Mouse (Mus musculus): ENCODE measurements around the gene Gm2075. TPM values are rescaled to one million over a fixed set of nuclear protein-coding genes. Genes with fewer than 3 reads are reported as not detected.
"Not testable (repeated sequence)": the region's sequence is repeated elsewhere in the genome, so short reads cannot be mapped to it uniquely, and the experiment has no call there.

The Gm2075 gene
- not detected for total RNA-seq (2021)

DNA sequence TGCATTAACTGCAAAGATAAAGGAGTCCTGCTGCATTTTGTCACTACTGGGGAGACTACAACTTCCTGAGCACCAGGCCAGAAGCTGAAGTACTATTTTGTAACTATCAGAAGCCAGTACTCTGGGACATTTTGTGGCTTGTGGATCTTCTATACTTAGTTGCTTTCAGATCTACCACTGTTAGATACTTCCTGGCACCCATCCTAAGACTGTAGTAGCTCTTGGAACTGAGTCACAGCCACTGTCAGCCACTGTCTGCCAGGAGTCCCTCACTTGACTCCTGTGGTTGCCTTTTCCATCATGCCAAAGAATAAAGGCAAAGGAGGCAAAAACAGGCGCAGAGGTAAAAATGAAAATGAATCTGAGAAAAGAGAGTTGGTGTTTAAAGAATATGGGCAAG lies at the start of gene Gm2075:
Gene Gm2075, plus strand, starts transcription at position 301 of the 400 bp plus-strand sequence.
- intact Hi-C loops (cut with DNase I); DNase-seq (ENCODE audit: low spot score in 2 of 2): not testable (repeated sequence)

DNA sequence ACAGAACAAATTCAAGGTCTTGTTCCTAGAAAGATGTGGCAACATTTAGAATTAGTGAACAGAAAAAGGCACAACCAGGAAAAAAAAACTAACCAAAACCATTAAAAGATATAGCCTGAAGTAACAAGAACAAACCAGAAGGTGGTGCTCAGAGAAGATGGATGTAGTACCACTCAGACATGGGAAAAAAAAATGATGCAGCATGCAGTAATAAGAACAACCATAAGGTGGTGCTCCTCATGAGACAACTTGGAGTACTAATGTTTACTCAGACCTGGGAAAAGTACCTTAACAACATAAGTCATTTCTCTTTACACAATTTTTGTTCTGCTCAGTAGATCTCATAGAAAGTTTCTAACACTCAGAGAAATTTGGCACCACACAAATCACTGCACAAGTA lies 27.6 kb upstream of the Gm2075 start:
- intact Hi-C loops (cut with DNase I); DNase-seq (ENCODE audit: low spot score in 2 of 2): not testable (repeated sequence)

DNA sequence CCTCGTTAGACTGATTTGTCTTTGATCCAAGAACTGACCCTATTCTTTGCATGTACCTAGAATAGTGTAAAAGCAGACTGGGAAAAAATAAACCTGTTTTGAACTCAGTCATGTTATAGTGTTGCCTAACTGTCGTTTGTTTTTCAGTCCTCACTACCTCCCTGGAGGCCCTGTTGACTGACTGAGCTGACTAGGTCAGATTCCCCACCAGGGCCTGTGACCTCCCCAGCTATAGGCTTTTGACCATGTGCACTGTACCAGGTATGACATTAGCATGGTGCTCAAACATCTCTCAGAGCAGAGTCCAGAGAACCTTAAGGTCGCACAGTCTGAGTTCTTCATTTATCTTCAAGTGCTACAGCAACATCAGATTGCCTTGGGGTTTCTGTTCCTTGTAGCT lies 7.5 kb upstream of the Gm2075 start:
- intact Hi-C loops (cut with DNase I); DNase-seq (ENCODE audit: low spot score in 2 of 2): not testable (repeated sequence)

DNA sequence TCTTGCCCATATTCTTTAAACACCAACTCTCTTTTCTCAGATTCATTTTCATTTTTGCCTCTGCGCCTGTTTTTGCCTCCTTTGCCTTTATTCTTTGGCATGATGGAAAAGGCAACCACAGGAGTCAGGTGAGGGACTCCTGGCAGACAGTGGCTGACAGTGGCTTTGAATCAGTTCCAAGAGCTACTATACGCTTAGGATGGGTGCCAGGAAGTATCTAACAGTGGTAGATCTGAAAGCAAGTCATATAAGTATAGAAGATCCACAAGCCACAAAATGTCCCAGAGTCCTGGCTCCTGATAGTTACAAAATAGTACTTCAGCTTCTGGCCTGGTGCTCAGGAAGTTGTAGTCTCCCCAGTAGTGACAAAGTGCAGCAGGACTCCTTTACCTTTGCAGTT lies 7.0 kb downstream of the Gm2075 start, which contains the start of gene Gm6803:
Gene Gm6803, minus strand, starts transcription at position 101 of the 400 bp plus-strand sequence.
- intact Hi-C loops (cut with DNase I); DNase-seq (ENCODE audit: low spot score in 2 of 2): not testable (repeated sequence)

DNA sequence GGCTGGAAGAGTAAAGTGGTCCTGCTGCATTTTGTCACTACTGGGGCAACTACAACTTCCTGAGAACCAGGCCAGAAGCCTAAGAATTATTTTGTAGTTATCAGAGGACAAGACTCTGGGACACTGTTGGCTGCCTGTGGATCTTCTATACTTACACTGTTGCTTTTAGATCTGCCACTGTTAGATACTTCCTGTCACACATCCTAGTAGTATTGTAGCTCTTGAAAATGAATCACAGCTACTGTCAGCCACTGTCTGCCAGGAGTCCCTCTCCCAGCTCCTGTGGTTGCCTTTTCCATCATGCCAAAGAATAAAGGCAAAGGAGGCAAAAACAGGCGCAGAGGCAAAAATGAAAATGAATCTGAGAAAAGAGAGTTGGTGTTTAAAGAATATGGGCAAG lies 15.1 kb downstream of the Gm2075 start, which contains the start of gene Gm2056:
Gene Gm2056, plus strand, starts transcription at position 301 of the 400 bp plus-strand sequence.
- DNase-seq (ENCODE audit: low spot score in 2 of 2); intact Hi-C loops (cut with DNase I): not testable (repeated sequence)

DNA sequence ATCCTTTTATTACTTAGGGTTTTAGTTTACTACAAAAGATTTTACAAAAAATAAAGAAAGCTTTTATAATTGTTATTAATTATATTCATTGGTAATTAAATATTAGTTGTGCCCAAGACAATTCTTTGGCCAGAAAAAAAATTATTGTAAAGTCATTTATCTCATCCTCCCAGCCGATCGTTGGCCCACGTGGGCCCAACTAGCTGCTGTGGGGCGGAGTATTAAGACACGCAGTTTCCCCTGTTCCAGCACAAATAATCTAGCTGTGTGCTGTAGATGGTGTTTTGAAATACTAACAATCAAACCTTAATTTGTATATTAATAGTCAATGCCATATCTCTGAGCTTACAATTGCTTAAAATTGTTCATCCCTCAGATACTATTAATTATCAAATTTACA lies 20.6 kb downstream of the Gm2075 start:
- DNase-seq (ENCODE audit: low spot score in 2 of 2); intact Hi-C loops (cut with DNase I): not testable (repeated sequence)

DNA sequence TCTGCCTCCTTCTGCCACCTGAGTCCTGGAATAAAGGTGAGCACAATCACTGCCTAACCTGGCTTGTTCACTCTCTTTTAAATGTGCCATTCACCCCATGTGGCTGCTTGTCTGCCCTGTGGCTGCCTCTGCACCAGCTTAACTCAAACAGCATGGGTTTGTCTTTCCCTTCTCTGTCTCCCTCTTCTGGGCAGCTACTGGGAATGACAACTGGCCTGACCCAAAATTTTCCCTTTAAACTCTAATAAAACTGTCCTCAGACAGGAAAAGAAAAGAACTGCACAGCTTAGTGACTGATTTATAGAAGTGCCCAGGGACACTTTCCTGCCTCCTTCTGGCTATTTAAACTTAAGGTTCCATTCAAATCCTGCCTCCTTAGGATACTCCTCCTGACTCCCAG lies 27.4 kb downstream of the Gm2075 start:
- DNase-seq (ENCODE audit: low spot score in 2 of 2); intact Hi-C loops (cut with DNase I): not testable (repeated sequence)

DNA sequence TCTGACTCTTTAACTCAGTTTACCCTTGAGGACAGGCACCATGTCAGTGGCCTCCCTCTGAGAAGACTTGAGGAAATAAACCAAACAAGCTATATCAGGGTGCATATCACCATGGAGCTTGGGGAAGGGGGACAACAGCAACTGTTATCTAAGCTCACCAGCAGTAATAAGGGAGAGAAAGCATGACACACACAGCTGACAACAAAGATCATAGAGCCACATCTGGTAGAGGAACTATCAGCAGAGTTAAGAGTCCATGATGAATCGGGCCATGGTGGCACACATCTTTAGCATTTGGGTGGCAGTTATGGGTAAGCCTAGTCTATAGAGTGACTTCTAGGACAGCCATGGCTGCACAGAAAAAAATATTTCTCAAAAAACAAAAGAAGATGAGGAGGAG lies 28.1 kb downstream of the Gm2075 start:
- intact Hi-C loops (cut with DNase I); DNase-seq (ENCODE audit: low spot score in 2 of 2): not testable (repeated sequence)

DNA sequence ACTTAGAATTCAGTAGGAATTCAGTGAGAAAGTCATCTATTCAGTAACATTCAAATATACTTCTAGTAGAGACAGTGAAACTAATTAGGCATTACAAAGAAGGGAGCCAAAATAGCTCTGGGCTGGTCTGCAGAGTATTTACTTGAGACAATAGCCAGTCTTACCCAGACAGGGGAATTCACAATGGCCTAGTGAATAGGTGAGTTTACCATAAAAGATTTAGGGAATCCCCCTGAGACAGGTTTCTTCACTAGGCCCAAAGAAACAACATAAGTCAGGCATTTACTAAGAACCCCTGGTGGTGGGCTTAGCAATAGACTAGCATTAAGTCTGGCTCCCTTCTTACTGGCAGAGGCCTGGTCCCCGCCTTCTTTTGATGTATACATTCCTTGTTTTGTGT lies 33.6 kb downstream of the Gm2075 start:
- intact Hi-C loops (cut with DNase I) = not testable (repeated sequence)

More for the DNA sequence above, 33.6 kb downstream of the Gm2075 start:
- not testable (repeated sequence) for DNase-seq (ENCODE audit: low spot score in 2 of 2)

Other genes starting within 250 kb of the Gm2075 start
- gene Gm21319, start 236.1 kb upstream of the Gm2075 start, total RNA-seq (2021) = not detected
- gene Gm21936, start 216.3 kb upstream of the Gm2075 start, total RNA-seq (2021) = not detected
- not detected for gene BB287469, start 195.3 kb upstream of the Gm2075 start, total RNA-seq (2021)
- not detected for gene Gm2001, start 169.5 kb upstream of the Gm2075 start, total RNA-seq (2021)
- not detected for gene Gm2016, start 137.8 kb upstream of the Gm2075 start, total RNA-seq (2021)
- gene Gm2022, start 116.5 kb upstream of the Gm2075 start, total RNA-seq (2021) = not detected
- not detected for gene Gm2035, start 92.0 kb upstream of the Gm2075 start, total RNA-seq (2021)
- gene Gm2042, start 57.8 kb upstream of the Gm2075 start, total RNA-seq (2021) = not detected
- gene Gm6803, start 6.9 kb downstream of the Gm2075 start, total RNA-seq (2021) = not detected
- gene Gm2056, start 15.2 kb downstream of the Gm2075 start, total RNA-seq (2021) = not detected
- gene Gm16368, start 71.8 kb downstream of the Gm2075 start, total RNA-seq (2021) = not detected
- not detected for gene Gm10436, start 170.3 kb downstream of the Gm2075 start, total RNA-seq (2021)
- gene Gm8332, start 238.3 kb downstream of the Gm2075 start, total RNA-seq (2021) = not detected